Mouse (Mus musculus) myocyte (in vitro differentiated cells): ENCODE measurements around the gene Acsl1.

ENCODE experiments used
- CEBPB ChIP-seq: IDR thresholded peaks from 2 replicates; pipeline ENCODE4 v1.6.1; 2011; ENCODE audit warnings: mild to moderate bottlenecking, moderate library complexity; ENCODE audit not compliant: poor library complexity, insufficient read depth, severe bottlenecking
- E2F4 ChIP-seq: IDR thresholded peaks from one replicate; pipeline ENCODE4 v1.6.1; 2011; ENCODE audit warnings: mild to moderate bottlenecking, control low read depth, moderate library complexity; ENCODE audit not compliant: insufficient read depth
- MAX ChIP-seq: IDR thresholded peaks from one replicate; pipeline ENCODE4 v1.6.1; 2011; ENCODE audit warnings: low read depth, mild to moderate bottlenecking, control low read depth
- MYOG ChIP-seq, 3 experiments: IDR thresholded peaks; one replicate each; pipeline ENCODE4 v1.6.1; 2011; ENCODE audit warnings: control low read depth in 2 of 3, low read depth in 2 of 3, mild to moderate bottlenecking in 2 of 3; ENCODE audit not compliant: insufficient read length in 2 of 3, control insufficient read depth in 1 of 3, insufficient read depth in 1 of 3
- POLR2A ChIP-seq: IDR thresholded peaks from one replicate; pipeline ENCODE4 v1.6.1; 2011; ENCODE audit warnings: low read depth, mild to moderate bottlenecking, control low read depth, moderate library complexity; ENCODE audit not compliant: insufficient read length
- POLR2AphosphoS2 ChIP-seq: IDR thresholded peaks from one replicate; pipeline ENCODE4 v1.6.1; 2011; ENCODE audit warnings: low read depth, control low read depth; ENCODE audit not compliant: insufficient read length
- SRF ChIP-seq: IDR thresholded peaks from one replicate; pipeline ENCODE4 v1.6.1; 2011; ENCODE audit warnings: low read depth; ENCODE audit not compliant: control insufficient read depth, insufficient read length
- TCF12 ChIP-seq: IDR thresholded peaks from one replicate; pipeline ENCODE4 v1.6.1; 2011; ENCODE audit warnings: mild to moderate bottlenecking, control low read depth; ENCODE audit not compliant: poor library complexity, insufficient read depth, severe bottlenecking
- TCF3 ChIP-seq: IDR thresholded peaks from one replicate; pipeline ENCODE4 v1.6.1; 2011; ENCODE audit warnings: low read depth, control low read depth; ENCODE audit not compliant: insufficient read length
- USF1 ChIP-seq: IDR thresholded peaks from one replicate; pipeline ENCODE4 v1.6.1; 2011; ENCODE audit warnings: low read depth, mild to moderate bottlenecking, control low read depth, moderate library complexity

- TF ChIP-seq POLR2A (no peak), SRF (no peak), MYOG (IDR thresholded peaks at IDR 0.05; ENCODE audit: control insufficient read depth in 1 of 3, insufficient read depth in 1 of 3, insufficient read length in 2 of 3, low read depth in 2 of 3) (no peak), E2F4 (no peak), USF1 (no peak), POLR2AphosphoS2 (no peak), MAX (no peak), CEBPB (no peak), TCF12 (no peak), TCF3 (no peak)
Observed at GRCm38 (mm10) chr8:46427940-46428339, 42.9 kb upstream of the Acsl1 start.
